Mouse (Mus musculus) midbrain, embryonic 10.5 days (tissue): Measurements from ENCODE around the gene Gm44805. TPM values are rescaled to one million over a fixed set of nuclear protein-coding genes. Genes with fewer than 3 reads are reported as not detected.
"Not testable (repeated sequence)": the region's sequence is repeated elsewhere in the genome, so short reads cannot be mapped to it uniquely, and the experiment has no call there.

Experiments used
- DNase-seq: peaks from one replicate; pipeline ENCODE4 v3.0.0-alpha.2; 2017; ENCODE audit warnings: low spot score
- H3K27ac ChIP-seq: fragments of 300-500 bp; sonication (generic); replicated peaks from 2 replicates; pipeline ENCODE4 v1.5.1; 2016; ENCODE audit warnings: mild to moderate bottlenecking
- H3K27me3 ChIP-seq: fragments of 300-500 bp; sonication (generic); 2 replicates; pipeline ENCODE4 v1.6.1; 2016; ENCODE audit warnings: low read depth, mild to moderate bottlenecking; ENCODE audit not compliant: poor library complexity, severe bottlenecking
- H3K36me3 ChIP-seq: fragments of 300-500 bp; sonication (generic); 2 replicates; pipeline ENCODE4 v1.6.1; 2016; ENCODE audit warnings: mild to moderate bottlenecking, moderate library complexity
- H3K4me1 ChIP-seq: fragments of 300-500 bp; sonication (generic); 2 replicates; pipeline ENCODE4 v1.6.1; 2016
- H3K4me3 ChIP-seq: fragments of 300-500 bp; sonication (generic); 2 replicates; pipeline ENCODE4 v1.5.1; 2016; ENCODE audit warnings: mild to moderate bottlenecking, moderate library complexity
- H3K9me3 ChIP-seq: fragments of 300-500 bp; sonication (generic); replicated peaks from 2 replicates; pipeline ENCODE4 v1.6.1; 2016; ENCODE audit warnings: mild to moderate bottlenecking
- WGBS: fragments of 180-500 bp; shearing (Covaris S2); methylation state at CpG from one replicate; pipeline ENCODE4 v1.1.7; 2016; 5-methylcytosine and 5-hydroxymethylcytosine counted together
- polyA plus RNA-seq: library from polyadenylated mRNA; unstranded; fragments of >200 nt; fragmentation: Nextera tagmentation; extraction: Ambion mirVana; gene quantifications from 2 replicates; pipeline ENCODE4 v1.2.1, GENCODE M21; 2016

The Gm44805 gene
- polyA plus RNA-seq, 1 experiment from 2014 or later, result not detected

DNA sequence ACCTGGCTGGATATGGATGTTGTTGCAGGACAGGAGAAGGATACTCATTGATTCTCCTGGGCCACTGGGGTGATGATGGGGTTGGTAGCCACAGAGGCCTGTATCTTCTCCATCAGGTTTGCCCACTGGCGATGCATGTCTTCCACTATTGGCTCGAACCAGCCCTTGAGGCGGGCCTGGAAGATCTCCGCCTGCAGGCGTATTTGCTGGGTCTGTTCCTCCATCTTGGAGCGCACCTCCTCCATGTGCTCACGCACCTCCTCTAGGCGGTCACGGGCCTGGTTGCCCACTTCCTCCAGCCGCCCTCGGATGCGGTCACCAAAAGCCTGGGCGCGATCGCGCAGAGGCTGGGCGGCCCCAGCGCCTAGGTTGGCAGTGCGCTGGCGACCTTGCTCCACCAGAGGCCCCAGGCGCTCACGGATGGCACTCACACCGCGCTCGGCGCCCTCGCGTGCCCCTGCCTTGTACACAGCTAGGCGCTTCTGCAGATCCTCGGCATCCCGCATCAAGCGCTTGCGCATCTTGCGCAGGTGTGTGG is 15.2 kb upstream of the Gm44805 start:
- no peak for DNase-seq
- Histone ChIP-seq H3K4me1 (peaks cover 60% of the 10 kb centered on the region), H3K4me3 (no peak overlapping the region), H3K9me3 (peaks cover 7% of the 10 kb centered on the region), H3K36me3 (peaks cover 15% of the 10 kb centered on the region), H3K27ac (no peak overlapping the region), H3K27me3 (no peaks in the 10 kb centered on the region)
- WGBS, result 90% methylated on average over 34 of the region's 34 CpGs

DNA sequence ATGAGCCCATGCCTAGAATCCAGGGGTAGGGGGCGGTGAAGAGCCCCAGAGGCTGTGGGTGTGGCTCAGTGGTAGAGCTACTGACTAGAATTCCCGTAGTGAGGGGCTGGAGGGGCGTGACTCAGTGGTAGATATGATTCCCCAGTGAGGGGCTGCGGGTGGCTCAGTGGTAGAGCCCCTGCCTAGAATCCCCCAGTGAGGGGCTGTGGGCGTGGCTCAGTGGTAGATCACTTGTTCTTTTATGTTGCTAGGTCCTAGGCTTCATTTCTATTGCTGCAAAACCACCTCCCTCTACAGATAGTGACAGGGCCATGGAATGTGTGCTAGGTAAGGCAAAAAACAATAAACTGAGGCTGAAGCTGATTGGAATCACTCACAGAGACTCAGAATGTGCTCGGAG is 14.7 kb upstream of the Gm44805 start:
- no peak overlapping the region for H3K4me3 ChIP-seq
- H3K36me3 ChIP-seq, result peaks cover 14% of the 10 kb centered on the region
- no peaks in the 10 kb centered on the region for H3K27me3 ChIP-seq
- no peak overlapping the region for H3K27ac ChIP-seq
- H3K4me1 ChIP-seq, result peaks cover 54% of the 10 kb centered on the region
- peaks cover 10% of the 10 kb centered on the region for H3K9me3 ChIP-seq
- DNase-seq, result no peak
- 79% methylated on average over 6 of the region's 6 CpGs for WGBS

DNA sequence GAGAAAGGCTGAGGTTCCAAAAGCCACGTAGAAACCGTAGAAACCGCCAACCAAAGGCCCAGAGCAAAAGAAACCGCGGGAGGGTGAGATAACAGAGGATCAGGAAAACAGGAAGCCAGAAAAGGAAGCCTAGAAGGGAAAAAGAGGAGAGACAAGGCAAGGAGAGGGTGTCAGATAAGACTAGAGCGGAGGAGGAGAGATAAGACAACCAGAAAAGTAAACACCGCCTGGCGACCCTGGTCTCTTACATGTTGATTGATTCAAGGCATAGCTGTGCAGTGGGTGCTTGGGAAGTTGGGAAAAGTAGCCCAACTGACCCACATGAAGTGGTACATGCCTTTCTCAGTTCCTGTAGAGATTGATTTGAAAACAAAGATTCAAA is 14.0 kb upstream of the Gm44805 start:
- Histone ChIP-seq H3K27ac (no peak overlapping the region), H3K4me1 (peaks cover 48% of the 10 kb centered on the region), H3K36me3 (peaks cover 14% of the 10 kb centered on the region), H3K4me3 (no peak overlapping the region), H3K9me3 (peaks cover 10% of the 10 kb centered on the region), H3K27me3 (no peaks in the 10 kb centered on the region)
- 51% methylated on average over 8 of the region's 8 CpGs for whole genome bisulfite sequencing
- DNase-seq, result no peak

DNA sequence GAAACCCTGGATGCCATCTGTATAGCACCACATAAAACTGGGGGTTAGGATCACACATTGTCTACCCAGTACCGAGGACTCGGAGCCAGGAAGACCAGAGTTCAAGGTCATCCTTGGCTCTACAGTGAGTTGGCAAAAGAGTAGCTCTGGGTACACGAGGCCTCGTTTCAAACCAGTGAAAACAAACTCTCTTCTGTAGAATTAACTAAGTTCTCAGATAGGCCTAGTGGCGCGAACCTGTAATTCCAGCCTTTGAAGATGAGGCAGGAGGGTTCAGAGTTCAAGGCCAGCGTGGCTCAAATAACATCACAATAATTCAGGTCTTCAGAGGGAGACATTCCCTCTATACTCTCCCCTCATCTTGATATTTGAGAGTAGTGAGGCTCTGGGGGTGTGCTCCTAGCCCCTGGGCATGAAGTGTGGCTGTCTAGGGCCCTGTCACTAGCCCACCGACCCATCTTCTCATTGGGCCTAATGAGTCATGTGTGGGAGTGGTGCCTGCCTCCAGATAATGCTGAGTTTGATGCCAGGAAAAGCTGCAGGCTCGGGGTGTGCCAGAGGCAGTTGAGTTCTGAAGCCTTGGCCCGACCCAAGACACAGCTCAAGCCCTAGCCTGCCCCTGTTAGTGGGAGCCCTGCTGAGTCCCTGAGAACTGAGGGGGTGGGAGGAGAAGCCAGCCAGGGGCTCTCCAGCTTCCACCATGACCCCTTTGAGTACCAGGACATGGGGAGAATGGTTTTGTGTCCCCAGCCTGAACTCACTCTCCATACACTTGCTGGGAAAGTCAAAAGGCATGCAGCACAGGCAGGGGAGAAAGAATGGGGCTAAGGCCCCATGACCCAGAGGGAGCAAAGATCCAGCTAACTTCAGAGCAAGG is 13.4 kb upstream of the Gm44805 start:
- Histone ChIP-seq H3K9me3 (peaks cover 10% of the 10 kb centered on the region), H3K27me3 (no peaks in the 10 kb centered on the region), H3K4me1 (peaks cover 43% of the 10 kb centered on the region), H3K27ac (no peak overlapping the region), H3K4me3 (no peak overlapping the region), H3K36me3 (peaks cover 14% of the 10 kb centered on the region)
- no peak for DNase-seq
- WGBS, result 84% methylated on average over 10 of the region's 10 CpGs

DNA sequence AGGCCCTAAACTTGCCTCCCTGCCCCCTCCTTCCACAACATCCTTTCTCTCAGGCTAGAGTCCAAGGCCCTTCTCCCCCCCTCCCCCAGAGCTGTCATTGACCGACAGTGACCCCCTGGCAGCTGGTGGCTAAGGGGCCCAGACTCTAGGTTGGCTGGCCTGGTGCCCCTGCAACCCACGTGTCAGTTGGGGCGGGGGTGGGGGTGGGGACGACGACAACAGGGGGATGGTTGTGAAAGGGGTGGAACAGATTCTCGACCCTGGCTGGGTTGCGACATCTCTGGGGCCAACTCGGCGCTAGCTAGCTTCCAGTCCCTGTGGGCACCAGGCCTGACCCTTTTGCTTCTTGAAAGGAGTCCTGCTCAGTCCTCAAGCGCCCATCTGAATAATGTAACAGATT is 12.2 kb upstream of the Gm44805 start:
- Histone ChIP-seq H3K27me3 (no peaks in the 10 kb centered on the region), H3K4me3 (no peak overlapping the region), H3K36me3 (peaks cover 14% of the 10 kb centered on the region), H3K27ac (peak overlapping the region; percentile 76), H3K9me3 (peaks cover 10% of the 10 kb centered on the region), H3K4me1 (peaks cover 31% of the 10 kb centered on the region)
- no peak for DNase-seq
- WGBS, result 37% methylated on average over 10 of the region's 10 CpGs

DNA sequence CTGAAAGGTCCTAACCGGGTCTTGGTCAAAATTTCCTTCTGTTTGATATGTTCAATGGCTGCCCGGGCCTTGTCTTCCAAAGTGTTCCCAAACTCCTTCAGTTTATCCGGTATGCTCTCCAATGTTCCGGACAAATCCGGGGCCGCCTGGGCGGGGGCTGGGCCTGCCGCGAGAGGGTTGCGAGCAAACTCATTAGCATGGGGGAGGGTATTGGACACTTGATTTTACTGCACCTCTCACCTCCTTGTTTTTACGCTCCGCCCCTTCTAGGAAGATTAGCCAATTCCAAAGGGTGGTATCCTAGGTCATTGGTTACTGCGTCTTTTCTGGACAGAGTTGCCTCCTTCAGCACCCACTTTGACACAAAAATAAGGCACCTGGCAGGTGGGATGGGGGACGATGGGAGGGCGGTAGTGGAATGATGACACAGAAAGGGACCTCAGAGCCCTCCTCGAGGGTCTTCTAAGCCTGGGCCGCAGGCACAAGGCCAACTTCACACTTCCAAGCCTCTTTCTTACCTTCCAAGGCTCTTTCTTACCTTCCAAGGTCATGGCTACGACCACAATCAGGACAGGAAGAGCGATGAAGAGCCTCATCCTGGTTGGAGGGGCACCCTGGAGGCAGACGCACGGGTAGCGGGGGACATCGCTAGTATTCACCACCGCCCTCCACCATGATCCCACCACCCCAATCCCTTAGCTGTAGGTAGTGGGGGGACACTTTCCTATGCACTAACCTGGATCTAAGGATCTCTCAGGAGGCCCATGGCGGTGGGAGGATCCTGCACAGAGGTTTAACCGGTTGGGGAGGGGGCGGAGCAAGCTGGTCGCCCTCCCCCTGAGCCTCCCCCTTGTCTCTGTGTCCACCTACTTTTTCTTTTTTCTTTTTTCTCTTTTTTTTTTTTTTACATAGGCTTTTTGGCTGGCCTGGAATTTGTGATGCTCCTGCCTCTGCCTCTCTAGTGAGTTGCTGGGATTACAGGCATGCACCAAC is 10.9 kb upstream of the Gm44805 start, which contains the start of gene Apoc1:
Gene Apoc1, minus strand, starts transcription at position 788 of the 993 bp plus-strand sequence.
- Histone ChIP-seq H3K4me1 (peaks cover 23% of the 10 kb centered on the region), H3K27ac (peak within 1 kb of the TSS; percentile 76), H3K4me3 (no peak within 1 kb of the TSS), H3K27me3 (no peaks in the 10 kb centered on the region), H3K9me3 (peaks cover 10% of the 10 kb centered on the region), H3K36me3 (peaks cover 14% of the 10 kb centered on the region)
- no peak for DNase-seq
- 48% methylated on average over 27 of the region's 28 CpGs for whole genome bisulfite sequencing

DNA sequence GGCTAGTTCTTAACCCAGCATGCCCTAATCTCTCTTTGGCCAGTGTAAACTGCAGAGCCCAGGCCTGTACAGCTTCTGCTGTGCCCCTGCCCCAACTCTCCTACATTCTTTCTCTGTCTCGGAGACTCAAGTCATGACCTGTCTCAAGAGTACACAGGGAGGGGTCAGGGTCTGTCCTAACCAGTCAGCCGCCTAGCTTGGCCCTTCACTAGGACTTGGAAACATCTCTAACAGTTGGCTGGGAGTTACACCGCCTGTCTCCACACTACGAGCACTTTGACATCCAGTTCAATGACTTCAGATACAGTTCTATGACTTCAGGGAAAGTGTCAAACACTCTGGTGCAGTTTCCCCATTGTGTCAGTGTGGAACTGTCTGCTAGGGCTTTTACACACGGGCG is 10.2 kb upstream of the Gm44805 start:
- H3K36me3 ChIP-seq, result peaks cover 8% of the 10 kb centered on the region
- no peak for DNase-seq
- no peak overlapping the region for H3K4me3 ChIP-seq
- peaks cover 5% of the 10 kb centered on the region for H3K9me3 ChIP-seq
- H3K4me1 ChIP-seq, result peaks cover 23% of the 10 kb centered on the region
- H3K27ac ChIP-seq, result no peak overlapping the region
- H3K27me3 ChIP-seq, result no peaks in the 10 kb centered on the region
- 81% methylated on average over 6 of the region's 6 CpGs for WGBS

DNA sequence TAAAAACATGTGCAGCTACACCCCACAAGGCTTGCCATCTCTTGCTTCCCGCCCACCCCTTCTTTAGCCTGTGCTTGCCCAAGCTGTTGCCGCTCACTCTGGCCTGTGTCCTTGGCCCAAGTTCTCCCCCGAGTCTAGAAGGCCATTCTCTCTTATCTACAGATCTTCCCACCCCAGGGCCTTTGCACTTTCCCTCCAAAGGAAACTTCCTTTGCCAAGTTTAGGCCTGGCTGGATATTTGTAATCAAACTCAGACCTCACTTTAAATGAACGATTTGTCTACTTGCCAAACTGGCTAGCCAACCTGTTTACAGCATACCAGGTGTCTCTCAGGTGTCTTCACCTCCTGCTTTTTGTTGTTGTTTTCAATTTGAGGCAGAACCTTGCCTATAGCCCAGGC is 9.6 kb upstream of the Gm44805 start:
- no peak for DNase-seq
- WGBS, result 86% methylated on average over 4 of the region's 4 CpGs

DNA sequence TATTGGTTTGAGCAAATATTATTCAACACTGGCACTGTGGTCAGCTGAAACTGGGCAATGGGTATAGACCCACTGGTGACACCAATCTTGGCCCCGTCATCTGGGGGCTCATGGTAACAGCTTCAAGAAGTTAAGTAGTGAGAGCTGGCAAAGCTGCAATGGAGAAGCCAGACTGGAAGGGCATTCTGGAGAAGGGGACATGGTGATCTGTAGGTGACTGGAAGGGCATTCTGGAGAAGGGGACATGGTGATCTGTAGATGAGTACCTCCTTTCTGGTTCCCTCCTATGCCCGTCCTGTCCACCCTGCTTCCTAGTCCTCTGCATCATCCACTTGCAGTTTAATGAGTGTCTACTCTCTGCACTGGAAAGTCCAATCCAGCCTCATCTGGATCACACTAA is 7.4 kb upstream of the Gm44805 start:
- H3K9me3 ChIP-seq, result 0 out of 2 replicates have a peak, but pooled peaks cover 3% of the 10 kb centered on the region
- H3K4me3 ChIP-seq, result no peak overlapping the region
- DNase-seq, result no peak
- no peaks in the 10 kb centered on the region for H3K36me3 ChIP-seq
- no peak overlapping the region for H3K27ac ChIP-seq
- no peaks in the 10 kb centered on the region for H3K27me3 ChIP-seq
- peaks cover 21% of the 10 kb centered on the region for H3K4me1 ChIP-seq
- 93% methylated on average over 2 of the region's 2 CpGs for WGBS

More for the DNA sequence above, 9.6 kb upstream of the Gm44805 start:
- H3K36me3 ChIP-seq, result peaks cover 2% of the 10 kb centered on the region
- H3K27ac ChIP-seq, result no peak overlapping the region
- no peaks in the 10 kb centered on the region for H3K27me3 ChIP-seq
- no peak overlapping the region for H3K4me3 ChIP-seq
- peaks cover 23% of the 10 kb centered on the region for H3K4me1 ChIP-seq
- 0 out of 2 replicates have a peak, but pooled peaks cover 3% of the 10 kb centered on the region for H3K9me3 ChIP-seq

DNA sequence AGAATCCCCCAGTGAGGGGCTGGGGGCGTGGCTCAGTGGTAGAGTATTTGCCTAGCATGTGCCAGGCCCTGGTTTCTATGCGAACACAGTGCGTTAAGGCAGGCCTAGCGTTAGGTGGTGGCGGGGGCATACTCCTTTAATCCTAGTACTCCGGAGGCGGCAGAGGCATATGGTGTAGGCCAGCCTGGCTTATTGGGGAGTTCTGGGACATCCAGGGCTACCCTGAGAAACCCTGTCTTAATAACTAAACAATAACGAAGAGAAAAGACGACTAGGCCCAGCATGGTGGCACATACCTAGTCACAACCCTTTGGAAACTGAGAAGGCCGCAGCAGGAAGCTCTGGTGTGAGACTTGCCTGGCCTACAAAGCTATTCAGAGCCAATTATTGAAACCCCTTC is 6.9 kb upstream of the Gm44805 start:
- WGBS, result 90% methylated on average over 10 of the region's 10 CpGs

DNA sequence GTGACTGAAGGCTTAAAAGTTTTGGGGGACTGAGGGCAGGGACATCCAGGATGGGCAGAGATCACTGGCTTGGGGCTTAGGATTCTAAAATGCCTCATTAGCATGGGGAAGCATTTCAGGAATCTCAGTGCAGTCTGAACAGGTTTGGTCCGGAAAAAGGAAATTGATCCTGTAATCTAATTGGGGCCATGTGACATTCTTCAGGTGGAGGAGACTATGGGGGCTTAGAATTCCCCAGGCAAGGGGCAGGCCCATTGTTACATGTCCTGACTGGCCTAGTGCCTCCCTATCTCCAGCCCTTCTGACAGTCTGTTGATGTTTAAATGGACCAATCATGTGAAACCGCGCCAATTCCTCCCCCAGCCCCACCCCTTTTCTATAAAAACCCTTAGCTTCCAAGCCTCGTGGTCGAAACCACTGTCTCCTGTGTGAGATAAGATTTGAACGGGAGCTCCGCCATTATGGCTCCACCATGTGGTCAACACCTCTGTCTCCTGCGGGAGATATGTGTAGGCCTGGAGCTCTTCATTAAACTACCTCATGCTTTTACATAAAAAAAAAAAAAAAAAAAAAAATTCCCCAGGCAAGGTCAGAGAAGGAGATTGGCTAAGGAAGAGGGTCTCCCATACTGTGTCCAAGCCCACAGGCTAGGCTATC is 5.8 kb upstream of the Gm44805 start:
- WGBS, result 85% methylated on average over 8 of the region's 8 CpGs

More for the DNA sequence above, 6.9 kb upstream of the Gm44805 start:
- Histone ChIP-seq H3K36me3 (no peaks in the 10 kb centered on the region), H3K4me1 (peaks cover 16% of the 10 kb centered on the region), H3K4me3 (no peak overlapping the region), H3K27me3 (no peaks in the 10 kb centered on the region), H3K27ac (no peak overlapping the region), H3K9me3 (0 out of 2 replicates have a peak, but pooled peaks cover 3% of the 10 kb centered on the region)
- DNase-seq, result no peak

DNA sequence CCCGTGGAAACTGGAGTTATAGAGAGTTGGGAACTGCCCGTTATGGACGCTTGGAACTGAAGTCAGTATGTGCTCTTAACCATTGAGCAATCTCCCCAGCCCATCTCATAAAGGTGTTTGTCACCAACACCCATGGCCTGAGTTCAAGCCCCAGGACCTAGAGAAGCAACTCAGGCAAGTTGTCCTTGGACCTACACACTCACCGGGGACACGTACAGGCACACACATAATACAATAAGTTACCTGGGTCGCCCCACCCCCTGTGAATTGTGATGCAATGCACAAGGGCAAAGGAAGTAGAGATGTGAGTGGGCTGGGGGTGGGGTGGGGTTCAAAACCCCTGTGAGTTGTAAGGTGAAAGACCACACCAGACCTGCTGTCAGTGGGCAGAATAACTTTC is 5.3 kb upstream of the Gm44805 start:
- Histone ChIP-seq H3K27me3 (no peaks in the 10 kb centered on the region), H3K27ac (no peak overlapping the region), H3K9me3 (0 out of 2 replicates have a peak, but pooled peaks cover 3% of the 10 kb centered on the region), H3K36me3 (no peaks in the 10 kb centered on the region), H3K4me1 (peaks cover under 1% of the 10 kb centered on the region; the same call in 1 of the 2 replicates), H3K4me3 (no peak overlapping the region)
- 91% methylated on average over 6 of the region's 6 CpGs for WGBS
- DNase-seq, result no peak

More for the DNA sequence above, 5.8 kb upstream of the Gm44805 start:
- not testable (repeated sequence) for H3K27me3 ChIP-seq, H3K4me1 ChIP-seq, H3K4me3 ChIP-seq, H3K27ac ChIP-seq, H3K9me3 ChIP-seq, DNase-seq, H3K36me3 ChIP-seq
